Mouse (Mus musculus): ENCODE measurements around the gene Myo3b.

- TF ChIP-seq EP300 (IDR thresholded peaks at IDR 0.05; ENCODE audit: low read depth), result no peak
- no peak for TF ChIP-seq CTCF (IDR thresholded peaks at IDR 0.05; ENCODE audit: low read depth)
These were observed 178.9 kb downstream of the Myo3b start for GRCm38 (mm10) chr2:70217800-70218199.

Measured in liver, embryonic 14.5 days (tissue).